29 mouse cellular contexts compared by ENCODE assay signal in the genomic region with DNA sequence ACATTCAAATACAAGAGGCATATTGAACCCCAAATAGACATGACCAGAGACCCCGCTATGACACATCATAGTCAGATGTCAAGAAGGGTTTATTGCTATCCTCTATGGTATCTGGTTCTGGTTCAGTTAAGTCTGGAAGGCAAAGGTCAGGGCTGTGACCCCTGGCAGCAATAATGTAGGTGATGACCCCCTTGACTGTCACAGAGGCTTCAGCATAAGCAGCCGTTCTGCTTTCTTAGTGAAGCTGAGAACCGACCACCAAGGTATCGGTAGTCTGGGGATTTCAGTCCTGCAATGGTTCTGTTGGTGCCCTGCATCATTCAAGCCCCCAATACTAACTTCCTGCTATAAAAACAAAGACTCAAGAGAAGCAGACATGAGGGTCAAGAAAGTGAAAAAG. TPM values are rescaled to one million over a fixed set of nuclear protein-coding genes. Genes with fewer than 3 reads are reported as not detected.
DNase-seq lines count a peak whose midpoint lies in the region; ATAC-seq and TF ChIP-seq lines count a peak whose summit lies in the region.
"Had no signal": no experiment of that assay in that cellular context is flagged by ENCODE, and none has a peak within 500 bp of the region (broad histone marks: within the 10 kb centered on the region; RNA-seq: fewer than 3 reads in every experiment).

No protein-coding gene starts in this region.

- H3K4me2 ChIP-seq in forebrain, embryonic 16.5 days (ENCODE audit: low read length): no peak overlapping the region
- H3K4me2 ChIP-seq in forebrain, embryonic 14.5 days (ENCODE audit: low read length): no peak overlapping the region
- H3K4me2 ChIP-seq: heart, embryonic 13.5 days; hindbrain, embryonic 12.5 days; hindbrain, embryonic 15.5 days had no signal

- intact Hi-C loops in heart, postnatal 25 days (cut with DNase I): no loop called here

- no peak overlapping the region for H3K4me3 ChIP-seq in cerebellum, adult 2 months (replicated peaks; ENCODE audit: insufficient read depth, low read depth, low read length)
- no peak overlapping the region for H3K4me3 ChIP-seq in forebrain, embryonic 16.5 days (replicated peaks; ENCODE audit: low read length)
- H3K4me3 ChIP-seq in forebrain, embryonic 14.5 days (ENCODE audit: low read depth, low read length): no peak overlapping the region
- no peak overlapping the region for H3K4me3 ChIP-seq in heart, embryonic 10.5 days
- H3K4me3 ChIP-seq: heart, embryonic 13.5 days; hindbrain, embryonic 12.5 days; hindbrain, embryonic 15.5 days had no signal

- H3K36me3 ChIP-seq in forebrain, embryonic 16.5 days (ENCODE audit: control insufficient read depth, insufficient read depth): peaks cover 18% of the 10 kb centered on the region
- H3K36me3 ChIP-seq in forebrain, embryonic 14.5 days (ENCODE audit: control insufficient read depth, insufficient read depth, low read length): peaks cover 74% of the 10 kb centered on the region
- H3K36me3 ChIP-seq in heart, embryonic 10.5 days: peaks cover 86% of the 10 kb centered on the region

- WGBS in cerebellum, adult 2 months: 80% methylated on average over 4 of the region's 4 CpGs
- WGBS in forebrain, embryonic 16.5 days: 95% methylated on average over 4 of the region's 4 CpGs
- 94% methylated on average over 4 of the region's 4 CpGs for WGBS in forebrain, embryonic 14.5 days
- WGBS in heart, embryonic 10.5 days: 89% methylated on average over 4 of the region's 4 CpGs

- TF ChIP-seq CTCF in cerebellum, adult 2 months (IDR thresholded peaks at IDR 0.05; ENCODE audit: borderline replicate concordance, insufficient read depth, low read depth, low read length): no peak

- ATAC-seq in forebrain, embryonic 16.5 days: no peak
- no peak for ATAC-seq in forebrain, embryonic 14.5 days
- ATAC-seq: intestine, embryonic 16.5 days; Patski had no signal

- TF ChIP-seq POLR2A in cerebellum, adult 2 months (IDR thresholded peaks at IDR 0.05; ENCODE audit: borderline replicate concordance, insufficient read depth, low read length): no peak

- no peaks in the 10 kb centered on the region for H3K9me3 ChIP-seq in forebrain, embryonic 16.5 days (ENCODE audit: control insufficient read depth, low read length)
- no peaks in the 10 kb centered on the region for H3K9me3 ChIP-seq in forebrain, embryonic 14.5 days (replicated peaks; ENCODE audit: control insufficient read depth, low read length)
- no peaks in the 10 kb centered on the region for H3K9me3 ChIP-seq in heart, embryonic 10.5 days
- H3K9me3 ChIP-seq: G1E; heart, embryonic 13.5 days; hindbrain, embryonic 12.5 days; hindbrain, embryonic 15.5 days had no signal

- DNase-seq in cerebellum, adult 2 months: peak in 1 of 2 experiments; percentile 23
- no peak for DNase-seq in cerebellum, postnatal 36 days
- no peak for DNase-seq in forebrain, embryonic 14.5 days (ENCODE audit: low spot score)
- DNase-seq in heart, embryonic 10.5 days (ENCODE audit: low spot score): peak; percentile 7
- no peak for DNase-seq in heart, postnatal 25 days (ENCODE audit: low spot score)
- DNase-seq: adrenal gland, postnatal 10 days; adrenal gland, postnatal 36 days; B cell, adult 2 months; cerebellum, adult 9-10 months; gastrocnemius, postnatal 10 days; gastrocnemius, postnatal 36 days; heart, postnatal 14 days; kidney, adult 18-20 months; kidney, adult 9 months had no signal

- H3K27ac ChIP-seq in cerebellum, adult 2 months (ENCODE audit: insufficient read depth, low read length): peak overlapping the region; percentile 99
- H3K27ac ChIP-seq in forebrain, embryonic 16.5 days (ENCODE audit: low read length): peak overlapping the region; percentile 10; the same call in 1 of the 2 replicates
- H3K27ac ChIP-seq in forebrain, embryonic 14.5 days (ENCODE audit: low read depth, low read length): no peak overlapping the region
- no peak overlapping the region for H3K27ac ChIP-seq in heart, embryonic 10.5 days
- H3K27ac ChIP-seq: heart, embryonic 13.5 days; hindbrain, embryonic 12.5 days; hindbrain, embryonic 15.5 days had no signal

- H3K4me1 ChIP-seq in cerebellum, adult 2 months (ENCODE audit: control insufficient read depth, insufficient read depth, low read length): peaks cover 42% of the 10 kb centered on the region
- H3K4me1 ChIP-seq in forebrain, embryonic 16.5 days (replicated peaks; ENCODE audit: control insufficient read depth, insufficient read depth, low read length): no peaks in the 10 kb centered on the region
- no peaks in the 10 kb centered on the region for H3K4me1 ChIP-seq in forebrain, embryonic 14.5 days (ENCODE audit: control insufficient read depth, insufficient read depth, low read length)
- no peaks in the 10 kb centered on the region for H3K4me1 ChIP-seq in heart, embryonic 10.5 days
- H3K4me1 ChIP-seq: heart, embryonic 13.5 days; hindbrain, embryonic 12.5 days; hindbrain, embryonic 15.5 days had no signal

- no peaks in the 10 kb centered on the region for H3K27me3 ChIP-seq in cerebellum, adult 2 months (ENCODE audit: control insufficient read depth, insufficient read depth, low read length)
- no peaks in the 10 kb centered on the region for H3K27me3 ChIP-seq in forebrain, embryonic 16.5 days (replicated peaks; ENCODE audit: control insufficient read depth, insufficient read depth, low read length)
- H3K27me3 ChIP-seq in forebrain, embryonic 14.5 days (replicated peaks; ENCODE audit: control insufficient read depth, insufficient read depth, low read length): no peaks in the 10 kb centered on the region
- H3K27me3 ChIP-seq in heart, embryonic 10.5 days (ENCODE audit: insufficient read depth, poor library complexity, severe bottlenecking): no peaks in the 10 kb centered on the region
- H3K27me3 ChIP-seq: CH12.LX; heart, embryonic 13.5 days; hindbrain, embryonic 12.5 days; hindbrain, embryonic 15.5 days; Patski had no signal

- no peak overlapping the region for H3K9ac ChIP-seq in forebrain, embryonic 16.5 days (replicated peaks; ENCODE audit: low read depth, low read length)
- no peak overlapping the region for H3K9ac ChIP-seq in forebrain, embryonic 14.5 days (ENCODE audit: low read length)
- H3K9ac ChIP-seq: heart, embryonic 13.5 days; hindbrain, embryonic 12.5 days; hindbrain, embryonic 15.5 days had no signal

RNA-seq across cellular contexts. Expression of a gene that starts 6.8 kb away (rescaled TPM):
- 8.5 and 10.4 TPM in 2 replicates for polyA plus RNA-seq in cerebellum, adult 2 months (2012; rRNA removed)
- 2.9 and 3.1 TPM in 2 replicates for polyA plus RNA-seq in forebrain, embryonic 16.5 days (2015; fragmentation: Nextera tagmentation; extraction: Ambion mirVana)
- 1.3 and 1.4 TPM in 2 replicates for polyA plus RNA-seq in forebrain, embryonic 14.5 days (2014; fragmentation: Nextera tagmentation; extraction: Ambion mirVana)
- polyA plus RNA-seq in heart, embryonic 10.5 days (2016; fragmentation: Nextera tagmentation; extraction: Ambion mirVana): 0.88 and 0.99 TPM in 2 replicates
- 1 to 10 TPM; 2.5 to 2.8 TPM for total RNA-seq in heart, postnatal 25 days (2021)

RNA-seq across cellular contexts. Expression of a gene that starts 13.6 kb away (rescaled TPM):
- 121 and 131 TPM in 2 replicates for polyA plus RNA-seq in cerebellum, adult 2 months (2012; rRNA removed)
- polyA plus RNA-seq in forebrain, embryonic 16.5 days (2015; fragmentation: Nextera tagmentation; extraction: Ambion mirVana): 97.2 and 114 TPM in 2 replicates
- 83.9 and 90.7 TPM in 2 replicates for polyA plus RNA-seq in forebrain, embryonic 14.5 days (2014; fragmentation: Nextera tagmentation; extraction: Ambion mirVana)
- 127 and 140 TPM in 2 replicates for polyA plus RNA-seq in heart, embryonic 10.5 days (2016; fragmentation: Nextera tagmentation; extraction: Ambion mirVana)
- total RNA-seq in heart, postnatal 25 days (2021): 10 to 100 TPM; 46.6 to 47.6 TPM

RNA-seq across cellular contexts. Expression of a gene that starts 14.7 kb away (rescaled TPM):
- 130 and 149 TPM in 2 replicates for polyA plus RNA-seq in cerebellum, adult 2 months (2012; rRNA removed)
- polyA plus RNA-seq in forebrain, embryonic 16.5 days (2015; fragmentation: Nextera tagmentation; extraction: Ambion mirVana): 58.7 and 69.5 TPM in 2 replicates
- polyA plus RNA-seq in forebrain, embryonic 14.5 days (2014; fragmentation: Nextera tagmentation; extraction: Ambion mirVana): 28.6 and 36.9 TPM in 2 replicates
- 17.9 and 19.7 TPM in 2 replicates for polyA plus RNA-seq in heart, embryonic 10.5 days (2016; fragmentation: Nextera tagmentation; extraction: Ambion mirVana)
- 1 to 10 TPM; 3.2 to 4.5 TPM for total RNA-seq in heart, postnatal 25 days (2021)

RNA-seq across cellular contexts. Expression of a gene that starts 28.1 kb away (rescaled TPM):
- polyA plus RNA-seq in cerebellum, adult 2 months (2012; rRNA removed): not detected in 2 replicates
- 17.3 and 22.2 TPM in 2 replicates for polyA plus RNA-seq in forebrain, embryonic 16.5 days (2015; fragmentation: Nextera tagmentation; extraction: Ambion mirVana)
- polyA plus RNA-seq in forebrain, embryonic 14.5 days (2014; fragmentation: Nextera tagmentation; extraction: Ambion mirVana): 13.4 TPM in 1 of 2 replicates, not detected in the other
- polyA plus RNA-seq in heart, embryonic 10.5 days (2016; fragmentation: Nextera tagmentation; extraction: Ambion mirVana): not detected in 2 replicates
- not detected for total RNA-seq in heart, postnatal 25 days (2021)
- total RNA-seq: adrenal gland, adult 18-20 months; adrenal gland, postnatal 36 days; CH12.LX; G1E; gastrocnemius, adult 18-20 months; gastrocnemius, postnatal 10 days; gastrocnemius, postnatal 36 days; granulocyte monocyte progenitor cell, adult 5-6 weeks; heart, adult 8-10 months; heart, postnatal 14 days; hematopoietic stem cell, adult 5-6 weeks had no signal
- polyA plus RNA-seq: embryonic facial prominence, embryonic 11.5 days; forebrain, embryonic 11.5 days; G1E had no signal

Comparison
In these comparisons a context has a peak if more than half of its experiments do, and no peak if none do; other contexts are left out.
1. H3K27ac ChIP-seq: peak in cerebellum, adult 2 months (single experiment) and forebrain, embryonic 16.5 days (single experiment); none in forebrain, embryonic 14.5 days (single experiment) and heart, embryonic 10.5 days (single experiment).